Mouse (Mus musculus) cortical plate, adult 2 months (tissue): Measurements from ENCODE around the gene Ipo11.

Experiments used
- CTCF ChIP-seq: fragments of 200-500 bp; IDR thresholded peaks from 2 replicates; pipeline ENCODE4 v1.5.1; 2011; ENCODE audit warnings: mild to moderate bottlenecking, control low read depth, low read length; ENCODE audit not compliant: insufficient read depth; ENCODE audit errors: extremely low read depth
- POLR2A ChIP-seq: fragments of 200-500 bp; IDR thresholded peaks from 2 replicates; pipeline ENCODE4 v1.6.1; 2011; ENCODE audit warnings: mild to moderate bottlenecking, low read length, control low read depth; ENCODE audit not compliant: insufficient read depth; ENCODE audit errors: extremely low read depth

- no peak for TF ChIP-seq CTCF
- no peak for TF ChIP-seq POLR2A
Observed at GRCm38 (mm10) chr13:106788817-106789216, 147.9 kb downstream of the Ipo11 start.
